Mouse (Mus musculus) mesoderm, embryonic 11.5 days (tissue): ENCODE data around the gene Slc26a5.
A peak's percentile ranks its signal among the peaks of the same experiment; 100 is the strongest.

Experiments
- DNase-seq: peaks from one replicate; pipeline ENCODE4 v3.0.0-alpha.2; 2012; ENCODE audit warnings: low read depth, low spot score

The Slc26a5 gene

GRCm38 (mm10) chr5:21810924-21811323 is 54.5 kb downstream of the Slc26a5 start:
- DNase-seq: no peak

DNA sequence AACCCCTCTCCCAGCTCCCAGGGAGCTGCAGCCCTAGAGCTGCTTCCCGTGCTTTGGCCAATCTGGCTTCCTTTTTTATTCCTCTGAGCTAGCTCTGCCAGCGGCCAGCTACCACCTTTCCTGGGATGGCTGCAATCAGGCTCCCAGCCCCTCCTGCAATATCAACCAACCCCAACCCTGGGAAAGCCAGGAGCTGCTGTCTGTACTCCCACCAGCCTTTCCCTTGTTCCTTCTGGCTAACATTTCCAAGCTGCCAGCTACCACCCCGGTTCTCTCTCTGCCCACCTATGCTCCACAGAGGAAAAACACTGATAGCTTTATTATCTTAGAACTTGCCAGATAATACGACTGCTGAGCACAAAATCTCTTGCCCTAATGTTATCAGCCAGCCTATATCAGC is 60.6 kb downstream of the Slc26a5 start:
- no peak for DNase-seq

- no peak for DNase-seq
These were observed 61.7 kb downstream of the Slc26a5 start for GRCm38 (mm10) chr5:21803691-21804188.

DNA sequence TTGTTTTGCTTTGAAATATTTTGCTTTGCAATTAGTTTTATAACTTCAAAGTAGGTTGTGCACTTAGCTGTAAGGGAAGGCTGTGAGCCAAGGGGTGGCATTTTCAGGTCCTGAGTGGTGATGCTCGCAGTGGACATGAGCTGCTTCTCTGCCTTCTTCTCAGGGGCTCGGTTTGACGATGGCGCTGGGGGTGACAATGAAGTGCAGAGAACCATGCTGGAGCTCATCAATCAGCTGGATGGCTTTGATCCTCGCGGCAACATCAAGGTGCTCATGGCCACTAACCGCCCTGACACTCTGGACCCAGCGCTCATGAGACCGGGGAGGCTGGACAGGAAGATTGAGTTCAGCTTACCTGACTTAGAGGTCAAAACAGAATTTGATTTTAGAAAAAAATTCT is 62.5 kb downstream of the Slc26a5 start:
- DNase-seq: no peak

DNA sequence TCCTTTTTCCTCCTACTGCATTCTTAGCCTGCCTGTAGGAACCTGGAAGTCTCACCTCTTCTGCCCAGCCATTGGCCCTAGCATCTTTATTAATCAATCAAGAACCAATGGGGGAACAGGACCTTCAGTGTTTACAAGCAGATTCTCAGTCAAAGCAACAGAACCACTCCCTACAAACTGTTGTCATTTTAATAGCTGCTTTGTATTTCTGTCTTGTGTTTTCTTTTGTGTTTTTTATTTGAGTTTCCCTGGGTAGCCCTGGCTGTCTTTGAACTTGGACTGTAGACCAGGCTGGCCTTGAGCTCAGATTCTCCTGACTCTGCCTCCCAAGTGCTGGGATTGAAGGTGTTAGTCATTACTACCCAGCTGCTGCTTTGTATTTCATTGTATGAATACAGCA is 73.2 kb downstream of the Slc26a5 start:
- DNase-seq: no peak

GRCm38 (mm10) chr5:21789061-21789460 is 76.3 kb downstream of the Slc26a5 start:
- DNase-seq: no peak

- DNase-seq: no peak
These were observed 78.0 kb downstream of the Slc26a5 start for GRCm38 (mm10) chr5:21787186-21788105.

DNA sequence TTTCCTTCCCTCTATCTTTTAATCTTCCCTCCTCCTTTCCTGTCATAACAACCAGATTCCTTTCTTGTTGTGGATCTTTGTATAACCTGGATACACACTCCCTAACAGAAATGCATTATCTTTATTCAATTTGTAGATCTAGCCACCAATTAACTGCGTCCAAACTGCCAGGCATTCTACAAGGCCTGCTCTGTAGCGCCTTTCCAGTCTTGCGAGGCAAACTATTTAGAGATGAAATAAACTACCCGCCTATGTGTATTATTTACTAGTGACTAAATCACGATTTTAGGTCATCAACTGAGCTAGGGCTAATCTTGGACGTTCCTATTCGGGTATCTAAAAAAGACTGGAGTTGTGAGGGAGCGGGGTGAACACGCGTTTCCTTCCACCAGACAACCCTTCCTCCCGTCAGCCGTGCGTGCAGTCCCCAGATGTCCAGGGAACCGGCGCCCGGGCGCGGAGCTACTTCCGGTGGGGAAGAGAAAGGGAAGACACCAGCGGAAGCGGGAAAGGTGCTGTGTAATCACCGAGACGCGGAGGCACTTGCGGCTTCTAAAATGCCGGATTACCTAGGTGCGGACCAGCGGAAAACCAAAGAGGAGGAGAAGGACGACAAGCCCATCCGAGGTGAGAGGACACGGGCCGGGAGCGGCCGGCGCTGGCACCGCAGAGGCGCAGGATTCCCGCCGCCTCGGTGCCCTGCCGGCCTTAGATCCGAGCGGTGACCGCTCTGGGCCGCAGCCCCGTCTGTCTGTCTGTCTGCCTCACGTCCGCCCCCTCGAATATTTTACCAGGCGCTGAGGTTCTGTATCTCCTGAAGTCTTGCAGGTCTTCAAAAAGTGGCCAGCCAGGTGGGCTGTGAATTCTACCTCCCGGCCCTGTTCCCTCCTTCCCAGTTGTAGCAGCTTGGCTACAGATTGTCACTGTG is 78.9 kb downstream of the Slc26a5 start:
- DNase-seq: peak; percentile 95

GRCm38 (mm10) chr5:21785776-21786175 is 79.6 kb downstream of the Slc26a5 start:
- DNase-seq: no peak

GRCm38 (mm10) chr5:21785053-21785452 is 80.4 kb downstream of the Slc26a5 start, which contains the start of the genes Dnajc2 and Psmc2:
Gene Dnajc2, minus strand, starts transcription at chr5:21785251.
Gene Psmc2, plus strand, starts transcription at chr5:21785283.
- DNase-seq: peak; percentile 93

DNA sequence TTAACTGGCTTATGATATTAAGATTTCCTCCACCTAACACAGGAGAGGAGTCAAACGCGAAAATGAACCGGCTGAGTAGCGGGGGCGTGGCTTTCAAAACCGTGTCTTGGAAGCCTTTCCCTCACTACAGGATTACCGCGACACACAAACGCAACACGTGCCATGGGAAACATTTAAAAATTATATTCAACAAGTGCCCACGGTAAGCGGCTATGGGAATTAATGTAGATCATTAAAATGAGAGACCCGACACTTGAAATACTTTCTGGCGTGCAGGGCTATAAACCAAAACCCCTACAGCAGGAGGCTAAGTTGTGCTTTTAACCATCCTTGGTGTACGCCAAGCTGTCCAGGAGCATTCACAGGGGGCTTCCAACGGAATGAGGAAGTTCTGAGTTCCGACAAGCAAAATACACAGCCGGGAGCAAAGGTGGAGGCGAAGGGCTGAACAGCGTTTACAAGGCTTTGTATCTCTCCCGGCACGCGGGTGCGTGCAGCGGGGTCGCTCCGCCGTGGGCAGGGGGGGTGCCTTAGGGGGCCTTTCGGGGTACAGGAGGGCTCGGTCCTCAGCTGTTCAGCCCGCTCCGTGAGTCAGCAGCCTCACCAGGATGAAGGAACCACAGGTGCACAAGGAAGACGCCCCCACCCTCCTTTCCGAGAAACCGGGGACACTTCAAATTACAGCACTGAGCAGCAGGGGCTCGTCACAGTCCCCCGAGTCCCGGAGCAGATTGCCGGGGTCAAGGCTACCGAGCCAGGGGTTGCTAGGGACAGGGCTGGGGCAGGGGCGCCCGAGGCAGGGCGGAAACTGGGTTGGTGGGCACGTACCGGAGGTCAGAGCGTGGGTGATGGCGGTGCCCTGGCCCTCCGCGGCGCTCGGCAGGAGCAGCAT is 81.0 kb downstream of the Slc26a5 start:
- no peak for DNase-seq

DNA sequence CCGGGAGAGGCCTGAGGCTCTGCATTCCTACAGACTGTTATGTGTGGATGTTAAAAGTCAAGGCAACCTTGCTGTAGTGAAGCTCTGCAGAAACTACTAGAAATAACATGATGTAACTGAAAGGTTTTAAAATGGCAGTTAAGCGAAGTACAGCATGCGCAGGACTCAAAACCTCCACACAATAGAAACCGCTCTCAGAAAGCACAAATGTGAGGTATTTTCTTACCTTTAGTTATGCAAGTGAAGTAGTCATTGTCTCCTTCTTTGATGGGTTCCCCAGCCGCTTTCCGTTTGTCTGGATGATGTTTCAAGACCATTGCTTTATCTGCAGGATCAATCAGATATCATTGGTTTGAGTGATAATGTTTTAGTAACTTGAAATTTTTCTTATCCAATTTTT is 88.9 kb downstream of the Slc26a5 start:
- DNase-seq: no peak

- no peak for DNase-seq
These were observed 95.6 kb downstream of the Slc26a5 start for GRCm38 (mm10) chr5:21769841-21770240.

DNA sequence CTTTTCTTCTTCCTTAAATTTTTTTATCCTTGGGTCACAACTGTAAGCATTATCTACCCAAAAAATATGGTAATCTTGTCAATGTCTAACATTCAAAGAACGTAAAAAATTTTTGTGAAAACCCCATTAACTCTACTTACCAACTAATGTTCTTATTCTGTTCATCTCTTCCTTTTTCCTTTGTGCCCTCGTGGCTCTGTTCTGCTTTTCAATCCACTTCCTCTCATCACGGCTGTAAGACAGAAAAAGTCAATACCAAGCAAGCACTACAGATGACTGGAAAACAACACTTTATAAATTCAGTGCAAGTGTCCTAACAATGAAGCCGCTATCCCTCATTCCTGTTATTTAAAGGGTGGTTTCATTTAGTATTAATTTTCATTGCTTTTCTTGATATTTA is 96.9 kb downstream of the Slc26a5 start:
- DNase-seq: no peak
